Mouse (Mus musculus): ENCODE data around the gene Tfe3.

Gene Tfe3

GRCm38 (mm10) chrX:7821865-7822779 lies 59.8 kb downstream of the Tfe3 start, which contains the start of gene Kcnd1:
TSS of gene Kcnd1 (plus strand) at chrX:7822289.
- peak; percentile 54 for DNase-seq
